Mouse (Mus musculus): Measurements from ENCODE around the gene Lipe. TPM values are rescaled to one million over a fixed set of nuclear protein-coding genes. Genes with fewer than 3 reads are reported as not detected.
"Not testable (repeated sequence)": the region's sequence is repeated elsewhere in the genome, so short reads cannot be mapped to it uniquely, and the experiment has no call there.

The Lipe gene
- 19.5 to 19.9 TPM (median 19.7 TPM) in 3 replicates for total RNA-seq (2017)

DNA sequence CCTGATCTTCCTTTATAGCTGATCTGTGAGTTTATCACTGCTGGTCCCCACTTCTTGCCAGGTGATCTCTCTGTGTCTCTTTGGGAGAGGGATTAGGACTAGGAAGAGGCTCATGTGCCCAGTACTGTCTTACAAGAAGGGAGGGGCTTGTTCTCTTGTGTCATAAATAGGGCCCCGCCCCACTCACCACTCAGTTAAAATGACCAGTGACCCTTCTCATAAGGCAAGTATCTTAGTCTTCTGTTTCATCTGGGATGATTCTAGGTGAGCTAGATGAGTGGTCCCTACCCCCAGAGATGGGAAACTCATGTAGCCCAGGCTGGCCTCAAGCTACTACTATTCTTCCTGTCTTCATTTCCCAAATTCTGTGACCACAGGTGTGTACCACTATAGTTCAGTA is at the start of gene Lipe:
Lipe (minus strand) TSS at position 101 of the 400 bp plus-strand sequence.
- no peak for ATAC-seq (replicated peaks; ENCODE audit: insufficient number of reproducible peaks, low FRiP score, low TSS enrichment, poor library complexity, severe bottlenecking)

DNA sequence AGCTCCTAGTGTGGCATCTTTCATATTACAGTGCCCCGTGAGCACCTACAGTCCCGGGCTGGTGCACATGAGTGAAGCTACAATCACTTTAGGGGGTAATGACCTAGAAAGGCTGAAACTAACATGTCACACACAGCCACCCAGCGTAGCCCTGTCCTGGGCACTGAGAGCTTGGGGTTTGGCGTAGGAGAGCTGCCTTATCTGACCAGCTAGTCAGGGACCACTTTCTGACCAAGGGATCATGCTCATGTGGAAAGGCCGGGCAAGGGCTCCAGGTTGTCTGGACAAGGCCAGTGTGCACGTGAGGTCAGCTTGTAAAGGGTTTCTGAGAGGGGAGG is 42.3 kb upstream of the Lipe start:
- ATAC-seq (replicated peaks; ENCODE audit: insufficient number of reproducible peaks, low FRiP score, low TSS enrichment, poor library complexity, severe bottlenecking), result no peak

DNA sequence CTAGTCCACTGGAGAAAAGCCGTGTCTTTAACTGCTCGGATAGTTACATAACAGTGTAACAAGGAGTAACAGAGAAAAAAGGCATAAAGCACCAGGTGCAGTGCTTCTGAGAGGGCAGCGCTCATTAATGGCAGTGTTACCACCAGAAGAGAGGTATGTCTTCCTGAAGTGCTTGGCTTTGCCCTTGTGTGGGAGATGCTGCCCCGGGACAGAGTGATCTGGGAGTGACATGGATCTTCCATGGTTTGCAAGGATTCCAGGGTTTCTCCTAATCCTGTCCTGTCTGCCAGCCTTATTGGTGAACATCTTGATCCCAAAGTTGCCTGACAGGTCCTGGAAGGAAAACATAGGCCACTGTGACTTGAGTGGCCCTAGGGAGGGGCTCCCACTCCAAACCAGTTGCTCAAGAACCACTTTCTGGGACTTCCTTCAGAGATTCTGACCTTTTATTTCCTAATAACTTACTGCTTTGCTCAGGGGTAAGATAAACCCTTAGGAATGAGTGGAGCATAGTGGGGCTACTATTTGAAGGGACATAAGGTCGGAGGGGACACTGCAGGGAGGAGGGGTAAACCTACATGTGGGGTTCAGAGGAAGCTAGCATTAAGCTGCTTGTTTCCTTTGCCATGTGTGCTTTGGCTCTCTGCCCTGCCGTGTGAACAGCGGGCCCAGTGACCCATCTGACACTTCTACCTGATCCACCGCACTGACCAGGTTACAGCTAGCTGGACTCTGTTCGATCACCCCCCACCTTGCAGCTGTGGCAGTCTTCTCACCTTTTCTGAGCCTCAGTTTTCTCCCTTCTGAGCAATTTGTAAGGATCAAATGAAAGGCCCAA is 41.7 kb upstream of the Lipe start:
- 0 out of 2 replicates have a peak, but pooled peaks have one; percentile 25 for ATAC-seq (replicated peaks; ENCODE audit: insufficient number of reproducible peaks, low FRiP score, low TSS enrichment, poor library complexity, severe bottlenecking)

DNA sequence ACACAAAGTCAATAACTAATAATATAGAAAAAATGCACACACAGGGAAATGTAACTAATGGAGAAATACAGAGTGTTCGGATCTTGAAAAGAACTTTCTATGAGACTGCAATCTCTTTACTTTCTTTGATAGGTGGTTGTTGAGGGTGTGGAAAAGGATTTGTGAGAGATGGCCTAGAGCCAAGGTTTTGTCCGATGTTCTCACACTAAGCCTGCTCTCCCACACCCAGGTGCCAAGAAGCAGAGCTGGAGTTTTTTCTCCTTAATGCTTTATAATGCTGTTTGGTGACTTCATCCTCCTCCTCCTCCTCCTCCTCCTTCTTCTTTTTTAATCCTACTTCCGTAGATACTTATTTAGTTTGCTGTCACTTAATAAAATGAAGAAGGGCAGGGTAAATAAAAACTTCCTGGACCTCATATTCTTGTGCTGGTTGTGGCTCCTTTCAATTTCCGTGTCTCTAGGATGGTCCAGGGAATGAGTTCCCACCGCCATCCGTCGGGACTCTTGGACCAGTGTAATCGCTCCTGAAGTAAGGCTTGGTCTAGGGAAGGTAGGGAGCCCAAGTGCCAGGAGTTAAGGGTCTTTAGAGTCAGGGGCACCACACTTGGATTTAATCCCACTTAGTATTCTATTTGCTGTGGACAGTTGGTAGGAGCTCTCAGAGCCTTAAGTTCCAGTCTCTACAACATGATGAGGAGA is 40.8 kb upstream of the Lipe start:
- no peak for ATAC-seq (replicated peaks; ENCODE audit: insufficient number of reproducible peaks, low FRiP score, low TSS enrichment, poor library complexity, severe bottlenecking)

DNA sequence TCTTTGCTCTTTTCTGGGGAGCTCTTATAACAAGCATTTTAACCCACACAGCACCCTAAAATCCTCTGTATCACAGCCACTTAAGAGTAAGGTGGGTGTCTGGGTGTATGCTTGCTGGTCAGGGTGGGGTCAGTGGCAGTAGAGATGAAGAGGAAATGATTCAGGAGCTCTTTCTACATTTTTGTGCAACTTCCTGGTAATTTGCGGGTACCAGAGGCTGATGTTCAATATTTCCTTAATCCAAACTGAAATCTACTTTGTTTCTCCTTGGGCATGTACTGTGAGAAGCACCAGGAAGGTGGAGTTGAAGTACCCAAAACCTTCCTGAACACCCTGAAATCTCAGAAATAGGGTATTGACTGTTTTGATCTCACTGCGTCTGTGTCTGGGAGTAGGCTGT is 38.2 kb upstream of the Lipe start:
- ATAC-seq (replicated peaks; ENCODE audit: insufficient number of reproducible peaks, low FRiP score, low TSS enrichment, poor library complexity, severe bottlenecking), result 0 out of 2 replicates have a peak, but pooled peaks have one; percentile 25

DNA sequence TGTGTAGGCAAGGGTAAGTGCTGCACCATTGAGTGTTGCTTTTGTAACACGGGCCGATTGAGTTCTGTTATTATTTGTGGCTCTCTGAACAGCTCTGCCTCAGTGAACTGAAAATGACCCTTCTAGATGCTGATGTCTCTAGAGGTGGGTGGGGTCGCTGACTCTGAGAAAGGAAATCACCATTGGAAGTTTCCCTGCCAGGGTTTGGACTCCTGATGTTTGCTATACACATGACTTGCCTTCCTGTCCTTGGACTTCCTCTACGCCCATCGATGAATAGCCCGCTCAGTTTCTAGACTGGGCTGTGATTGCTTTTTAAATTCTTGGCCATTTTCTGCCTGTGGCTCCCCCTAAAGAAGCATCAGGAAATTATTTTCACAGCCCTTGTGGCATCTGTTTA is 37.7 kb upstream of the Lipe start:
- peak; percentile 34; the same call in 1 of the 2 replicates for ATAC-seq (replicated peaks; ENCODE audit: insufficient number of reproducible peaks, low FRiP score, low TSS enrichment, poor library complexity, severe bottlenecking)

DNA sequence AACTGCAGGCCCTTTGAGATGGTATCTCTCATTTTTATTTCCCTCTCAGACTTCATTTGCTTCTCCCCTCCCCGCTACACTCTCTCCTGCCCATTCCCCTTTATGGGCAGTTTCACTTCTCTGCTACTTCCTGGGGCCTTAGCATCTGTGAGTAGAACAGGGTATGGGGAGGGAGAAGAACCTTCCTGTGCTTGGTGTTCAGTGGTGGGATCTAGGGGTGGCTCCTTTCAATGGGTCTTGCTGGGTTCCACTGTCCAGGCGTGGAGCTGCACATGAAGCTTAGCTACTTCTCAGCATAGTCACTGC is 37.0 kb upstream of the Lipe start:
- ATAC-seq (replicated peaks; ENCODE audit: insufficient number of reproducible peaks, low FRiP score, low TSS enrichment, poor library complexity, severe bottlenecking), result 0 out of 2 replicates have a peak, but pooled peaks have one; percentile 32

DNA sequence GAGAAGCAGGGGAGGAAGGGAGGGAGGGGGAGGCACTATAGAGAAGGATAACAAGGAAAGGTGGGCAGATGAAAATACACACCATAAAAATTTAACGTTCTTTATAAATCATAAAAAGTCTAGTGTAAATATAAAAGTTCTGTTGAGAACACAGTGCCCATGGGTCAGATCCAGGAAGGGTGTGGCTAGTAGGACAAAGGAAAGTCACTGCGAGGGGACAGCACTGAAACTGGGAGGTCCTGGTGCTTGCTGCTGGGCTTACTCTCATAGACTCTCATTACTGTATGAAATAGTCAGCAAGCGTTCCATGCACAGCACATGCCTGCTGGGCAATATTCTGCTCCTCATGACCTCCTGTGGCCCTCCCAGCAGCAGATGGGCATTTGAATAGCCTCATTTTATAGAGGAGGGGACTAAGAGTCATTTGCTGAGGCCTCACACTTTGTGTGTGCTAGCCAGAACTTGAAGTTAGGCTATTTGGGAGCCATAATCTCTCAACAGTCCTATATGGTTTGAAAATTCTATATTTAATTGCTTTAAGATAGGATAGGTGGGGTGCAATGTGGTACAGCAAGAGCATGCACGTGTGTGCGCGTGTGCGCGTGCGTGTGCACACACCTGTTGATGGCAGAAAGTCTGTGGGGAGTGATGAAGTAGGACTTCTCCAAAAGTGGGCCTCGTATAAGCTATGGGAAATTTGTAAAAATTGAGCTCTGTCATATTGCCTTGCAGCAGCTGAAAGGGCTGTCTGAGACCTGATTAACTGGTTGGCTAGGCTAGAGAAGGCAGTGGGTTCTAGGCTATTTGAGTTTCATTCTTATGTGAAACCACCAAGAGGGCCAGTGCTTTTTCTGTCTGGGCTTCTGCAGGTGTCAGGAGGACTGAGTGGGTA is 36.4 kb upstream of the Lipe start:
- no peak for ATAC-seq (replicated peaks; ENCODE audit: insufficient number of reproducible peaks, low FRiP score, low TSS enrichment, poor library complexity, severe bottlenecking)

DNA sequence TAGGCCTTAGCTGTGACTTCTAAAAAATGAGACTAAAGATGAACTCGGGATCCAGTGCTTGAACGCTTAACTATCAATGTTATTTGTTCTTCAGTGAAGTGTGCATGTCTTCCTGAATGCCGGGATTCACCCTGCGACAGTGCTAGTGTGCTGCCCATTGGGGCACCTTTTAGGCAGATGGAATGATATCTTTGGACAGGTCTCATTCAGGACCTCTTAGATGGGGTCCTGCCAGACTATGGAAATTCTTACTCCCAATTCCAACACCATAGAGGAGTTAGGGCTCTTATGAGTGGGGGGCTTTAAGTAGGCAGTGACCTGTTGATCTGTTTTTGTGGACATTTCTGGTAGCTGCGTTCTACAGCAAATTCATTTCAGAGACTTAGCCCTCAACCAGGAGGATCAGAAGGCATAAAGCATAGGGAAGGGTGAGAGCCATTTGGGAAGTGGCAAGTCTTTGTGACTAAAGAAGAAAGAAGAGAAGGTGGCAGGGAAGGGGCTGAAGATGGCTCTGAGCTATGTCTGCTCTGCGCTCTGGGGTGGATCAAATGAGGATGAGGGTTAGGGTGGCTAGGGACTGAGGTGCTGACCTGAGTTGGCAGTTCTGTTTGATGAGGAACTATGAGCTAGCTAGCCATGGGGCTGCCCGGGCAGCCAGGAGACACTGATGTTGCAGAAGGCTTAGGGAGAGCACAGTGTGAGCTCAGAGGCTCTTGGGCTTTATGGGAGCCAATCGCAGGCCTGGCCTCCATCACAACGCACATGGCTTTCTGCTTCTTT is 35.5 kb upstream of the Lipe start:
- no peak for ATAC-seq (replicated peaks; ENCODE audit: insufficient number of reproducible peaks, low FRiP score, low TSS enrichment, poor library complexity, severe bottlenecking)

DNA sequence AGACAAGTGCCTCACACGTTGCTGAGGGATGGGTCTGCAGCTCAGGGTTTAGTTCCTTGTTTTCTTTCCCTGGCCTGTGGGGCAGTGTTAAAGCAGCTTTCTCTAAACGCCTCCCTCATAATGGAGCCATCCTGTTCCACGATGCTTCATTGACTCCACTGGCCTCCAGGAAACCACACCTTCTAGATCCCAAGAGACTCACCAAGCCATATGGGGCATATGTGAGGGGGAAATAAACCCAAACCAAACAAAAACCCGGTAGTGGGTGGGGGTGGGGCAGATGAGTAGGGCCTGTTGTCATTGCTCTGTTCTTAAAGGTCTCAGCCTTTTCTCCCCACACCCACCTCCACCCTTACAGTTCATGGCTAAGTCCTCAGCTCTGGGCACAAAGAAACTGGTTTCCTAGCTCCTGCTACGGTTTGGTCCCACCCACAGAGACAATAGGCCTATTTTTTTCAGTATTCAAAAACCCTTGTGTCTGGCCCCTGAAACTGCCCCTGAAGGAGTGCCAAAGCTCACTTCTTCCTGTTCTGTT is 34.6 kb upstream of the Lipe start:
- ATAC-seq (replicated peaks; ENCODE audit: insufficient number of reproducible peaks, low FRiP score, low TSS enrichment, poor library complexity, severe bottlenecking), result peak; percentile 64

DNA sequence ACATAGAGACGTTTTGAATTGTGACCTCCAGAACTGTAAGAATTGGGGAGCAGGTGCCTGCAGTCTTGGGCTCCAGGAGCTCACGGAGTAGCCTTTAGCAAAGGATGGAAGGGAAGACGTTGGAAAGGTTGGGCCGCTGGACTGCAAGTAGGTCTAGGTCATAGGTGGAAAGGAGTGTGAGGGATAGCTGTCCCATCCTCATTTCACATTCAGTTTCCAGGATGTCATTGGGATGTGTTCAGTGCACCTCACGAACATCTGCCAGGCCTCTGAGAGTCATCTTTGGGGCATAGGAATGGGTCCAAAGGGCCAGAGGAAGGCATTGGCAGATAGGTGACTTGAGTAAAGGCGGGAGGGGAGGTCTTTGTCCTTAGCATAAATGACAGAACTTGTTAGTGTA is 33.9 kb upstream of the Lipe start:
- ATAC-seq (replicated peaks; ENCODE audit: insufficient number of reproducible peaks, low FRiP score, low TSS enrichment, poor library complexity, severe bottlenecking), result no peak

DNA sequence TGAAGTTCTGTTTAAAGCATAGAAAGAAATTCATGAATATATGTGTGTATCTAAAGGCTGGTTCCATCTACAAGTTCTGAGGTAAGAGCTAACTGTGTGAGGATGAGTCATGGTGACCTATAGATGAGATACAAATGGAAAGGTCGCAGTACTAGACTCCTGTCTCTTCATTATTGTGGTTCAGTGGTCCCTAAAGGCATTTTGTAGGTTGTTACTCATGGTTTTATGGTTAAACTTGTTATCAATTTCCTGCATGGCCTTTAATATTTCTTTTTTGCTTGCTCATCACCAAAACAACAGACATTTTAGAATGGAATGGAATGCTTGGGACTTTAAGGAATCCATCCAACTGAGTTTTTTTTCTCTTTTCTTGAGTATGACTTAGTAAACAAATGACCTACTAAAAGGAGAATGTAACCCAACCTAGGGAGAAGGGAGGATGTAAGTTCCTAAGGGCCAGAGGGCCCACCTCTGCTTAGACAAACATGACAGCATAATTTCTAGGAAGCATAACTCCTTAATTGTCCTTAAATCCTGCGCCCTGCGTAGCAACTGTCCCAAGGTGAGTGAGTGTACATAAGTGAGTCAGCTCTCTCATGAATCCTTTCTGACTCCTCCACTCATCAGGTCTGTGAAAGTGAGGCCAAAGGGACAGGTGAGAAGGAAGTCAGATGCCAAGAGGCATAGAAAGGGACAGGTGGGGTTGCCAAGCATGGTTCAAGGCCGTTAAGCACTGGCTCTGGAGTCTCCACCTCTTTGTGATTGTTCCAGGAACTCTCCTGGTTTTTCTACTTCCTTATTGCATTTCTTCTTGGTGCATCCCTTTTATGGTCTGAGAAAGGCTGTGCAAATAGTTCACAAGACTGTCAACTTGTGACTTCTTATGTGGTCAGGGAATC is 31.6 kb upstream of the Lipe start:
- no peak for ATAC-seq (replicated peaks; ENCODE audit: insufficient number of reproducible peaks, low FRiP score, low TSS enrichment, poor library complexity, severe bottlenecking)

DNA sequence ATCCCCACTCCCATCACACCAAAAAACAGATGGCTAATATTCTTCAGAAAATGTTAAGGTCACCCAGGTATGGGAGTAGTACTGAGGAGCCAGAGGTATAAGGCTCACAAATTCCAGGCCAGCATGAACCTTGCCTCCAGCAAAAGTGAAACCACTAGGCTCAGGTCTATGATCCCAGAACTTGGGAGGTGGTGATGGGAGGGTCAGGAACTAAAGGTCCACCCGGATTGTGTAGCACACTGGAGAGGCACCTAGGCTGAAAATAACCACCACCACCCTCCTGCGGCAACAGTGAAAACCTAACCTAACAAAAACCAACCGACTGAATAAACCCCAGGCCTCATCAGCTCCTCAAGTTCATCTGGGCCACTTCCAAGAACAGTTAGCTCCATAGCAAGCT is 29.8 kb upstream of the Lipe start:
- no peak for ATAC-seq (replicated peaks; ENCODE audit: insufficient number of reproducible peaks, low FRiP score, low TSS enrichment, poor library complexity, severe bottlenecking)

DNA sequence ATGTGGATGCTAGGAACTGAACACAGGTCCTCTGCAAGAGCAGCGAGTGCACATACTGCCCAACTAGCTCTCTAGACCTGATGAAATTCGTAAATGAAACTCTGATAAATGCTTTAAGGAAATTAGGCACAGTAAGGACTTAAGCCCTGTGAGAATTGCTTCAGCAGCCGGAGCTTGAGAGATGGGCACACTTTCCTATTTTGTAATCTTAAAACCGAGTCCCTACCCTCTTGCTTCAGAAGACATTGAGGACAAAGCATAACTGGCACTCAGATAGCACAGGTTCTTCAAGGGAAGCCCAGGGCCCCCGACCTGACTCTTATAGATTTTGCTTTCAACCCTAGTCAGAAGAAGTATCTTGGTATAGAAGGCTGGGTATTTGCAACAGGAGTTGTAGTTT is 28.6 kb upstream of the Lipe start:
- ATAC-seq (replicated peaks; ENCODE audit: insufficient number of reproducible peaks, low FRiP score, low TSS enrichment, poor library complexity, severe bottlenecking), result no peak

DNA sequence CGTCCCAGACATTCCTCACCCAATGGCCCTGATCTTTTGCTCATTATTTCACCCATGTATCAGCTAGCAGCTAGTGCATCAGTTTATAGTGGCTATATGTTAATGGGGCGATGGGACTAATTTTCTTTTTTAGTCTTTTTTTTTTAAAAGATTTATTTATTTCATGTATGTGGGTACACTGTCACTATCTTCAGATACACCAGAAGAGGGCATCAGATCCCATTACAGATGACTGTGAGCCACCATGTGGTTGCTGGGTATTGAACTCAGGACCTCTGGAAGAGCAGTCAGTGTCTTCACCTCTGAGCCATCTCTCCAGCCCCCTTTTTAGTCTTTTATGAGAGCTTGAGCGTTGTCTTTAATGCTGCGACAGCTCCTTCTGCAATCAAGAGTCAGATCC is 27.9 kb upstream of the Lipe start:
- not testable (repeated sequence) for ATAC-seq (replicated peaks; ENCODE audit: insufficient number of reproducible peaks, low FRiP score, low TSS enrichment, poor library complexity, severe bottlenecking)

DNA sequence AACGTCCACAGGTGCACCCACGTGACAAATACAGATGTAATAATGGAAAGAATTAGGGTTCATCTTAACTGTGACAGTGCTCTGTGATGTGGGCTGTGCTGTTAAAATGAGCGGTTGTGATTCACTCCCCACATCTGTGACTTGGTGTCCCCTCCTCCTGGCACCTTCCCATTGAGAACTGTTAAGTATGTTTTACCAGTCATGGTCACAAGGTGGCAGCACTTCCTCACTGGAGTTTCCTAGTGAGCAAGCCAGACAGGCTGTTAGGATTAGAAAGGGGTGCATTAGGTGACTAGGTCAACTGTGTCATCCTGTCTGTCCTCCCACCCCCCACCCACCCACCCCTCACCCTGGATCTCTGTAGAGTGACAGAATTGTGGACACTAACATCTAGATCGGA is 25.9 kb upstream of the Lipe start:
- ATAC-seq (replicated peaks; ENCODE audit: insufficient number of reproducible peaks, low FRiP score, low TSS enrichment, poor library complexity, severe bottlenecking), result peak; percentile 88

DNA sequence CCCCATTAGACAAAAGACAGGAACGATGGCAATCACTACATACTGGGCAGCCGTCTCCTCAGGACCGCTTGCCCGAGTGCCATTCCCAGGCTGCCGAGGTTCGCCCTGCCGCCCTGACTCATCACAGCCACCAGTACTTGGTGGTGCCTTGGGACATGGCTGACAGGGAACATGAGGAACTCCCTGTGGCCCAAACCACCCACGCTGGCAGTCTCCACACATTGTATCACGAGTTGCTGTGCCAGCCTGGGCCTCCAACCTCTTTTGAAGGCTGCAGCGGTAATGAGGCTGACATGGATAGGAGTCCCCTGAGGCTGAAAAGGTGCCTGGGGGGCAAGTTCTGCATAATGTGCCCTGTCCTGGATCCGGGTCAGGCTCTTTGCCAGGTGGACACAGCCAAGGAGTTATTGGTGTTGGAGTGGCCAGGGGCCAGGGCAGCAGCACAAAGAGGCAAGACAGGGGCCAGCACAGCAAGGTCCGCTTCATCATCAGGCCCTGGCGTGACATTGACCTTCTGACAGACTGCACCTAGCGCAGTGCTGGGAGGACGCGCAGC is 23.9 kb upstream of the Lipe start:
- no peak for ATAC-seq (replicated peaks; ENCODE audit: insufficient number of reproducible peaks, low FRiP score, low TSS enrichment, poor library complexity, severe bottlenecking)
